Mouse (Mus musculus) splenic B cell, adult 2 months (primary cell): ENCODE measurements around the gene Tomm20.
"Not testable (repeated sequence)": the region's sequence is repeated elsewhere in the genome, so short reads cannot be mapped to it uniquely, and the experiment has no call there.

Source experiments
- DNase-seq: peaks from one replicate; pipeline ENCODE4 v3.0.0-alpha.2; 2011; ENCODE audit warnings: low read depth, low spot score
- H3K27me3 ChIP-seq: 2 replicates; pipeline ENCODE4 v1.6.1; 2012; ENCODE audit warnings: mild to moderate bottlenecking, low read length, moderate library complexity, mixed read lengths; ENCODE audit not compliant: control insufficient read depth, poor library complexity, insufficient read depth, severe bottlenecking
- H3K36me3 ChIP-seq: 2 replicates; pipeline ENCODE4 v1.6.1; 2012; ENCODE audit warnings: mild to moderate bottlenecking, low read length, moderate library complexity, mixed read lengths; ENCODE audit not compliant: control insufficient read depth, poor library complexity, insufficient read depth, severe bottlenecking

The Tomm20 gene

GRCm38 (mm10) chr8:126901049-126901448, 44.6 kb downstream of the Tomm20 start:
- H3K27me3 ChIP-seq, result no peaks in the 10 kb centered on the region
- H3K36me3 ChIP-seq, result no peaks in the 10 kb centered on the region
- peak; percentile 40 for DNase-seq

DNA sequence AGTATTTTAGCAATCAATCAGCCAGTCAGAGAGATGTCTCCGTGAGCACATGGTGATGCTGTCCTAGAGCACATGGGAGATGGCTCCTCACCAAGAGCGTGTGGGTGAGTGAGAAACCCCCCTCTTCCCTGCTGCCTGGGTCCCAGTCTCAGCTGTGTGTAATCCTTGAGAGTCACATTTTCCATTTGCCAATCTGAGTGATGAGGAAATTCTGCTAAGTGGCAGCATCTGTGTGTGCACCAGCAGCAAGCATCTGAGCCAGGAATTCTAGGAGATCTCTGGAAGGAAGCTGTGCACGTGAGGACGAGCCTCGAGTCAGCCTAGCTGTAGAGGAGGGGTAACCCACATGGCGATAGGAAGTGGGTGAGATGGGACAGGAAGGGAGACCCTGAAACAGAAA, 50.5 kb downstream of the Tomm20 start:
- DNase-seq, result no peak
- Histone ChIP-seq H3K27me3 (no peaks in the 10 kb centered on the region), H3K36me3 (no peaks in the 10 kb centered on the region)

DNA sequence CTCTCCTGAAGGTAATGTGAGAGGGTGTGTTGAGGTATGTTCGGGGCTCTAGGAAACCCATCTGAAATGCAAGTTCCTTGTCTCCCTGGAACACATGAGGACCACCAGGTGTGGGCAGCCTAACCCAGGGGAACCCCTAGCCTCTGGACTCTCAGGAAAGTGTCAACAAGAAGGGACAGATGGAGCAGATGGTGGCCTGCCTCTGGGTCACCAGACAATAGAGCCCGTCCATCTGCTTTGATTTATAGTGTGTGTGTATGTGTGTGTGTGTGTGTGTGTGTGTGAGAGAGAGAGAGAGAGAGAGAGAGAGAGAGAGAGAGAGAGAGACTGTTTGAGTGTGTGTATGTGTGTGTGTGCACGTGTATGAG, 58.0 kb downstream of the Tomm20 start:
- Histone ChIP-seq H3K27me3 (no peaks in the 10 kb centered on the region), H3K36me3 (no peaks in the 10 kb centered on the region)
- DNase-seq, result no peak

DNA sequence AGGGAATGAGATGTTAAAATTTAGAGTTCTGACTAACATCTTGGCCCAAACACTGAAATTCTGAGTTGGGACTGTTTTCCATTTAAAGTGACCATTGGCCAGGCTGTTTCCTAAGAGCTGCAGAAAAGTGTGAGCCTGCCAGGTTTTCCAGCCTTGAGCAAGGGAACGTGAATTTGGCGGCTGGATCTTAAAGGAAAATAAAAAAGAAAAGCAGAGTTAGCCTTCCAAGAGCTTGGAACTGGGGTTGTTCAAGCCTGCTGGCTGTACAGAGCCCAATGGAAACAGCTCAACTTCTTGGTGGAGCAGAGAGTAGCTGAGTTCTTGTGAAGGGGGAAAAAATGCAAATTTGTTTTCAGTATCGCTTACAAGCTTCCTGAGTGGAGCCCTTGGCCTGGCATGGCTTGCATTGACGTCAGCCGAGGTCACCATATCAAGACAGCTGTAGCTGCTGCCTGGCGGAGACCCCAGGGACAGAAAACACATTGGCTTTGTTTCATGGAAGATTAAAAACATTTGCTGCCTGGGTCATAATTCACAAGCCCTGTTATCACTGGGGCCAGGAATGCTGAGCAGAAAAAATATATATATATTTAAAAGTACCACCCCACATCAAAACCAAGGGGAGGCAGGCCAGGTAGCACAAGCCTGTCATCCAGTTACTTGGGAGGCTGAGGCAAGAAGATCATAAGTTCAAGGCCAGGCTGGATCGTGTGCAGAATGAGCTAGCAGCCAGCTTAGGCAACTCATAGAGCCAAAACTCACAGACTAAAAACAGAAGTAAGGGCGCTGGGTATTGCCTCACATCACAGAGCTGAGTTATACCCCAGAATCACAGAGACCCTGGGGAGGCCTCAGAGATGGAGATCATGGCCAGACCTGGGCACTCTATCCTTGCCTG, 58.7 kb downstream of the Tomm20 start:
- Histone ChIP-seq H3K36me3 (no peaks in the 10 kb centered on the region), H3K27me3 (no peaks in the 10 kb centered on the region)
- peak; percentile 54 for DNase-seq

DNA sequence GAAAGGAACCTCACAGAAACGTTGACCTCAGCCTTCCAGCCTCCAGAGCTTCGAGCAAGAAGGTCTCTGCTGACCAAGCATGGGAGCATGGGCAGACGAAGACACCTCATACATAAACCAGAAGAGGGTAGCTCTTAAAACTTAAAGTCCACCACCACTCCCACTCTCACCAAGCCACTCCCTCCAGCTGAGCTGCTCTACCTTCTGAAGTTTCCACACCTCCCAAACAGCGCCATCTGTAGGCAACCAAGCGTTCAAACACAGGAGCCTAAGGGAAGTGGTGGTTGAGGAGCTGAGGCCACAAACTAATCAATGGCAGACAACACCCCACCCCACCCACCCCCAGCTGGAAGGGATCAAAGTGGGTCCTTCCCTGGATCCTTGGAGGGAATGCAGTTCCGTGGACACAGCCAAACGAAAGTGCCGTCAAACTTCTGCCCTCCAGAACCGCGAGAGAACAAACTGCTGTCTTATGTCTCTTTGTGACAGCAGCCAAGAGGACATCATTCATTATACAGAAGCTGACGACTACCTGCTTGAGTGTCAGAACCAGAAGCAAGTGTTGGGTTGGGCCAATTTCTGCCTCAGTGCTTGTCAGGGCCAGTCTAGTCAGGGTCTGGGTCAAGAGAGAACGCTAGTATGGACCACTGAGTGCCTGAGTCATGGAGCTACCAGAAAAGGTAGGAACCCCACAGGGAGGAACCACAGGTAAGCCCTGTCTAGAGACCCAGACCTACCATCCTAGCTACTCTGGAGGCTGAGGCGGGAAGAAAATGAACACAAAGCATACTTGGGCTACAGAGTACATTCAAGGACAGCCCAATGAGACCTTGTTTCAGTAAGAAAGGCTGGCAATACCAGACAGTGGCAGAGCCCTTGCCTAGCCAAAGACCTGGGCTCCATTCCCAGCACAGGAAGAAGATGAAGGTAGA, 59.8 kb downstream of the Tomm20 start:
- H3K27me3 ChIP-seq, result no peaks in the 10 kb centered on the region
- no peaks in the 10 kb centered on the region for H3K36me3 ChIP-seq
- peak; percentile 81 for DNase-seq

DNA sequence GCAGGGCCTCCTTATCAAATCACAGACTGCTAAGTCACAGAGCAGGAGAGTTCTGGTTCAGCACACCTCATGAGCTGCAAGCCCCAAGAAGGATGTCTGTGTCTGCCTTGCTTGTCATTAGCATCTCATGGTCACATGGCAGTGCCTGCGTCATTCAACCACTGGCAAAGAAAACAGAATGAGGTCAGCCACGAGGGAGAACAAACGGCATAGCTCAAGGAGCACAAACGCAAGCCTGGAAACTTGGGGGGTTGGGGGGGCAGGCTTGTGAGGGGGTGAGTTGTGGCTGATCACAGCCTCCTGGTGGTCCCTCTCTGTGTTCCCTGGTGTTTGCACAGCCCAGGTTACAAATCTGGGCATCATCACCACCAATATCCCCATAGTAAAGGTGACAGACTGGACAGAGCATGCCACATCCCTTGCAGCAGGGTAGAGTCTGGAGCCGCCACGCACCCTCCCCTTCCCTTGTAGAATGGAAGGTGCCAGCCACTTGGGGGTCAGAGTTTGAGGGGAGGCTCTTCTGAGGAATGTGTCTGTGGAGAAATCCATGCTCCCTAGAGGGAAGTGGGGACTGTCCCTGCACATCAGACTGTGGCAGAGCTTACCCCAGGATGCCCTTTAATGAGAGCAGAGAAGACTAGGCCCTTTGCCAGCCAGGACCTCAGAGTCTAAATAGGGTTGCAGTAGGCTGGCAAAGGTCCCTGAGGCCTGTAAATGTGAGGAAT, 61.3 kb downstream of the Tomm20 start:
- Histone ChIP-seq H3K36me3 (no peaks in the 10 kb centered on the region), H3K27me3 (no peaks in the 10 kb centered on the region)
- peak; percentile 78 for DNase-seq

- Histone ChIP-seq H3K36me3 (no peaks in the 10 kb centered on the region), H3K27me3 (no peaks in the 10 kb centered on the region)
- no peak for DNase-seq
Observed at GRCm38 (mm10) chr8:126883752-126884151, 61.9 kb downstream of the Tomm20 start.

GRCm38 (mm10) chr8:126882586-126882985, 63.1 kb downstream of the Tomm20 start:
- not testable (repeated sequence) for H3K36me3 ChIP-seq, H3K27me3 ChIP-seq, DNase-seq

DNA sequence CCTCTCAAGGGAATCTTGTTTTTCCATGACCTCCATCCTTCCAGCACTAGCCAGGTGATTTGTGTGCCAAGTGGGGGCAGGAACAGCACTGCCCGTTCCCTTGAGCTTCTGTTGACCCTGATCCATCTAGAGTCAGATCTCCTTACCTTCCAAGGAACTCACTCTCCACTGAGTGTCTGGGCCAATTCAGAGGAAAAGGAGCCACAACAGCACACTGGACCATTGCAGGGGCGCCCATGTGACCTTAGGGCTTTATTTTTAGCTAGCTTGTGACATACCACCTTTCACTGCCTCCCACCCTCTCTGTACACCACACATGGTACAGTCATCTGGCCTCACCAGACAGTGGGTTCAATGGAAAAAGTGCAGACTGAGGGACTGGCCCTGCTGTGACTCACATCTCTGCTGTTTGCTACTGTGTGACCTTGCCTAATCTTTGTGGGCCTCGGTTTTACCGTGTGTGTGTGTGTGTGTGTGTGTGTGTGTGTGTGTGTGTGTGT, 64.0 kb downstream of the Tomm20 start:
- Histone ChIP-seq H3K27me3 (no peaks in the 10 kb centered on the region), H3K36me3 (no peaks in the 10 kb centered on the region)
- peak; percentile 80 for DNase-seq
